Mouse (Mus musculus) midbrain, embryonic 10.5 days (tissue): ENCODE results near the gene Prpmp5. TPM values are rescaled to one million over a fixed set of nuclear protein-coding genes. Genes with fewer than 3 reads are reported as not detected.
"Not testable (repeated sequence)": the region's sequence is repeated elsewhere in the genome, so short reads cannot be mapped to it uniquely, and the experiment has no call there.

ENCODE experiments used
- DNase-seq: peaks from one replicate; pipeline ENCODE4 v3.0.0-alpha.2; 2017; ENCODE audit warnings: low spot score
- H3K27ac ChIP-seq: fragments of 300-500 bp; sonication (generic); replicated peaks from 2 replicates; pipeline ENCODE4 v1.5.1; 2016; ENCODE audit warnings: mild to moderate bottlenecking
- H3K27me3 ChIP-seq: fragments of 300-500 bp; sonication (generic); 2 replicates; pipeline ENCODE4 v1.6.1; 2016; ENCODE audit warnings: low read depth, mild to moderate bottlenecking; ENCODE audit not compliant: poor library complexity, severe bottlenecking
- H3K36me3 ChIP-seq: fragments of 300-500 bp; sonication (generic); 2 replicates; pipeline ENCODE4 v1.6.1; 2016; ENCODE audit warnings: mild to moderate bottlenecking, moderate library complexity
- H3K4me1 ChIP-seq: fragments of 300-500 bp; sonication (generic); 2 replicates; pipeline ENCODE4 v1.6.1; 2016
- H3K4me3 ChIP-seq: fragments of 300-500 bp; sonication (generic); 2 replicates; pipeline ENCODE4 v1.5.1; 2016; ENCODE audit warnings: mild to moderate bottlenecking, moderate library complexity
- H3K9me3 ChIP-seq: fragments of 300-500 bp; sonication (generic); replicated peaks from 2 replicates; pipeline ENCODE4 v1.6.1; 2016; ENCODE audit warnings: mild to moderate bottlenecking
- whole genome bisulfite sequencing: fragments of 180-500 bp; shearing (Covaris S2); methylation state at CpG from one replicate; pipeline ENCODE4 v1.1.7; 2016; 5-methylcytosine and 5-hydroxymethylcytosine counted together
- polyA plus RNA-seq: library from polyadenylated mRNA; unstranded; fragments of >200 nt; fragmentation: Nextera tagmentation; extraction: Ambion mirVana; gene quantifications from 2 replicates; pipeline ENCODE4 v1.2.1, GENCODE M21; 2016

The Prpmp5 gene
- polyA plus RNA-seq: not detected in 2 replicates

GRCm38 (mm10) chr6:132314657-132315056 lies at the start of gene Prpmp5:
TSS of gene Prpmp5 (minus strand) at chr6:132314757.
- not testable (repeated sequence) for H3K9me3 ChIP-seq, H3K27me3 ChIP-seq, H3K27ac ChIP-seq, DNase-seq, H3K4me1 ChIP-seq, H3K36me3 ChIP-seq, H3K4me3 ChIP-seq

- H3K4me3 ChIP-seq, H3K9me3 ChIP-seq, H3K27ac ChIP-seq, H3K4me1 ChIP-seq, DNase-seq, H3K36me3 ChIP-seq, H3K27me3 ChIP-seq: not testable (repeated sequence)
- WGBS: 96% methylated on average over 1 of the region's 1 CpGs
These were observed 49.5 kb upstream of the Prpmp5 start, which contains the start of gene Gm8882 for GRCm38 (mm10) chr6:132364034-132364433. TSS of gene Gm8882 (minus strand) at chr6:132364134.

Other genes starting within 250 kb of the Prpmp5 start
- gene Prb1, start 104.2 kb downstream of the Prpmp5 start, polyA plus RNA-seq: not detected in 2 replicates
- gene Gm8882, start 49.4 kb upstream of the Prpmp5 start, polyA plus RNA-seq: not detected in 2 replicates